Mouse (Mus musculus) heart, embryonic 11.5 days (tissue): ENCODE measurements around the gene Cd164l2. TPM values are rescaled to one million over a fixed set of nuclear protein-coding genes. Genes with fewer than 3 reads are reported as not detected.

Experiments used
- ATAC-seq: fragments of 200-750 bp; cut with Nextera tagmentation; replicated peaks from 2 replicates; pipeline ENCODE4 v1.8.0; 2017; ENCODE audit warnings: moderate library complexity; ENCODE audit not compliant: insufficient number of reproducible peaks, low FRiP score, low TSS enrichment
- H3K27ac ChIP-seq: fragments of 300-500 bp; sonication (generic); 2 replicates; pipeline ENCODE4 v1.5.1; 2014; ENCODE audit warnings: mild to moderate bottlenecking, low read depth, low read length
- H3K27me3 ChIP-seq: fragments of 300-500 bp; sonication (generic); 2 replicates; pipeline ENCODE4 v1.6.1; 2014; ENCODE audit warnings: mild to moderate bottlenecking, low read length, mixed read lengths; ENCODE audit not compliant: control insufficient read depth, insufficient read depth
- H3K36me3 ChIP-seq: fragments of 300-500 bp; sonication (generic); 2 replicates; pipeline ENCODE4 v1.6.1; 2014; ENCODE audit warnings: mild to moderate bottlenecking, low read length, moderate library complexity, mixed read lengths; ENCODE audit not compliant: control insufficient read depth, insufficient read depth
- H3K4me1 ChIP-seq: fragments of 300-500 bp; sonication (generic); 2 replicates; pipeline ENCODE4 v1.6.1; 2014; ENCODE audit warnings: low read length; ENCODE audit not compliant: control insufficient read depth, insufficient read depth
- H3K4me2 ChIP-seq: fragments of 300-500 bp; sonication (generic); 2 replicates; pipeline ENCODE4 v1.6.1; 2014; ENCODE audit warnings: mild to moderate bottlenecking, moderate library complexity
- H3K4me3 ChIP-seq: fragments of 300-500 bp; sonication (generic); 2 replicates; pipeline ENCODE4 v1.5.1; 2014; ENCODE audit warnings: low read depth, low read length
- H3K9ac ChIP-seq: fragments of 300-500 bp; sonication (generic); 2 replicates; pipeline ENCODE4 v1.6.1; 2014; ENCODE audit warnings: mild to moderate bottlenecking, low read depth, low read length, moderate library complexity
- H3K9me3 ChIP-seq: fragments of 300-500 bp; sonication (generic); replicated peaks from 2 replicates; pipeline ENCODE4 v1.6.1; 2016; ENCODE audit warnings: low read length; ENCODE audit not compliant: control insufficient read depth
- WGBS: fragments of 180-500 bp; shearing (Covaris S2); extraction: QIAGEN DNeasy Blood & Tissue Kit; methylation state at CpG from one replicate; pipeline ENCODE4 v1.1.7; 2014; ENCODE audit not compliant: insufficient replicate concordance; 5-methylcytosine and 5-hydroxymethylcytosine counted together
- microRNA-seq: library from miRNA; unstranded; fragments of <30 nt; microRNA quantifications from one replicate; pipeline ENCODE4, GENCODE M21; 2016; ENCODE audit warnings: borderline number of aligned reads
- polyA plus RNA-seq: library from polyadenylated mRNA; unstranded; fragments of >200 nt; fragmentation: Nextera tagmentation; extraction: Ambion mirVana; gene quantifications from 2 replicates; pipeline ENCODE4 v1.2.1, GENCODE M21; 2014

Cd164l2 gene
- polyA plus RNA-seq, 1 experiment from 2014 or later = 0.27 TPM

GRCm38 (mm10) chr4:133266248-133266880 is 54.4 kb downstream of the Cd164l2 start:
- Histone ChIP-seq H3K27me3 (no peaks in the 10 kb centered on the region), H3K9ac (no peak overlapping the region), H3K9me3 (0 out of 2 replicates have a peak, but pooled peaks cover 3% of the 10 kb centered on the region), H3K4me2 (no peak overlapping the region), H3K27ac (no peak overlapping the region), H3K36me3 (peaks cover 42% of the 10 kb centered on the region), H3K4me3 (no peak overlapping the region), H3K4me1 (no peaks in the 10 kb centered on the region)
- ATAC-seq = no peak
- WGBS = 92% methylated on average over 12 of the region's 12 CpGs

GRCm38 (mm10) chr4:133268931-133269330 is 57.0 kb downstream of the Cd164l2 start:
- H3K27me3 ChIP-seq = no peaks in the 10 kb centered on the region
- no peak overlapping the region for H3K4me3 ChIP-seq
- H3K9ac ChIP-seq = no peak overlapping the region
- H3K36me3 ChIP-seq = peaks cover 40% of the 10 kb centered on the region
- no peak overlapping the region for H3K27ac ChIP-seq
- no peak overlapping the region for H3K4me2 ChIP-seq
- ATAC-seq = no peak
- 89% methylated on average over 3 of the region's 3 CpGs for WGBS
- H3K4me1 ChIP-seq = no peaks in the 10 kb centered on the region
- no peaks in the 10 kb centered on the region for H3K9me3 ChIP-seq

DNA sequence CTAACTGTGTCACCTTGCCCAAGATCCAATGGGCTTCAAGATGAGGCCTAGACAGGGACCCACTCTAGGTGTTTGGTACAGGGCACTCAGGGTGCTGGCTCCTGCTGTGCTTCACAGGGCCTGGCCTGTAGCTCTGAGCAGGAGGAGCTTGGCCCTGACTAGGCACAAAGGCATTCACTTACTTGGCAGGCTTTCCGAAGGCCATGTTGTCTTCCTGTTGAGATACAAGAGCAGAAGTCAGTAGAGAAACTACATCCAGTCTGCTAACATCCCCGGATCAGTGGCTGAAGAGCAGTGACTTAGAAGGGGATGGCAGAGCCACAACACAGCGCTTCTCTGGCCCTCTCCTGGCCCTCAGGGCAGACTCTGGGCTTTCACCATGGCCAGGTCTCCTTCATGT is 57.7 kb downstream of the Cd164l2 start:
- no peak for ATAC-seq
- 86% methylated on average over 3 of the region's 3 CpGs for WGBS
- Histone ChIP-seq H3K27ac (no peak overlapping the region), H3K4me1 (no peaks in the 10 kb centered on the region), H3K9ac (no peak overlapping the region), H3K27me3 (no peaks in the 10 kb centered on the region), H3K36me3 (peaks cover 36% of the 10 kb centered on the region), H3K4me2 (no peak overlapping the region), H3K9me3 (no peaks in the 10 kb centered on the region), H3K4me3 (no peak overlapping the region)

GRCm38 (mm10) chr4:133270929-133271328 is 59.0 kb downstream of the Cd164l2 start:
- ATAC-seq = no peak
- WGBS = 92% methylated on average over 9 of the region's 9 CpGs
- Histone ChIP-seq H3K27ac (no peak overlapping the region), H3K9me3 (no peaks in the 10 kb centered on the region), H3K9ac (no peak overlapping the region), H3K4me3 (no peak overlapping the region), H3K4me2 (no peak overlapping the region), H3K36me3 (peaks cover 22% of the 10 kb centered on the region), H3K4me1 (no peaks in the 10 kb centered on the region), H3K27me3 (no peaks in the 10 kb centered on the region)

Small RNAs within 50 kb of the gene (microRNA-seq; reads per million reads assigned to microRNA genes)
- gene Mir7017 = 0.47 reads per million

Other genes starting within 250 kb of the Cd164l2 start
- 0.40 and 0.63 TPM in 2 replicates for gene Fgr, start 238.0 kb upstream of the Cd164l2 start, polyA plus RNA-seq
- 7.0 and 9.1 TPM in 2 replicates for gene Ahdc1, start 200.9 kb upstream of the Cd164l2 start, polyA plus RNA-seq
- gene Wasf2, start 81.6 kb upstream of the Cd164l2 start, polyA plus RNA-seq = 37.3 and 55.8 TPM in 2 replicates
- gene Gpr3, start 405 bp downstream of the Cd164l2 start, polyA plus RNA-seq = 0.37 and 0.61 TPM in 2 replicates
- 1.5 and 1.7 TPM in 2 replicates for gene Map3k6, start 28.7 kb downstream of the Cd164l2 start, polyA plus RNA-seq
- gene Sytl1, start 51.0 kb downstream of the Cd164l2 start, polyA plus RNA-seq = 0.11 and 0.42 TPM in 2 replicates
- 57.5 and 64.9 TPM in 2 replicates for gene Tmem222, start 65.7 kb downstream of the Cd164l2 start, polyA plus RNA-seq
- gene Wdtc1, start 141.3 kb downstream of the Cd164l2 start, polyA plus RNA-seq = 13.3 and 15.5 TPM in 2 replicates
- gene Slc9a1, start 157.6 kb downstream of the Cd164l2 start, polyA plus RNA-seq = 4.8 and 7.0 TPM in 2 replicates